In genomic region chr1:88752332-88752731, GRCm38 (mm10) we compare ENCODE assay signal across 8 mouse cellular contexts. TPM values are rescaled to one million over a fixed set of nuclear protein-coding genes. Genes with fewer than 3 reads are reported as not detected.
DNase-seq lines count a peak whose midpoint lies in the region; ATAC-seq and TF ChIP-seq lines count a peak whose summit lies in the region.

No protein-coding gene starts in this region.

- H3K27ac ChIP-seq in heart, postnatal 0 days (ENCODE audit: low read depth) = no peak overlapping the region
- H3K27ac ChIP-seq in hindbrain, embryonic 10.5 days = peak overlapping the region; percentile 23

- TF ChIP-seq EP300 in heart, postnatal 0 days (IDR thresholded peaks at IDR 0.05; ENCODE audit: low read depth) = no peak

- no peak overlapping the region for H3K9ac ChIP-seq in heart, postnatal 0 days (replicated peaks; ENCODE audit: low read depth, low read length)

- intact Hi-C loops in heart, postnatal 25 days (cut with DNase I) = no loop called here

- H3K4me3 ChIP-seq in heart, postnatal 0 days (ENCODE audit: low read depth, low read length) = no peak overlapping the region
- H3K4me3 ChIP-seq in hindbrain, embryonic 10.5 days = no peak overlapping the region

- H3K4me2 ChIP-seq in heart, postnatal 0 days (ENCODE audit: low read depth, low read length) = no peak overlapping the region

- TF ChIP-seq CTCF in heart, postnatal 0 days (IDR thresholded peaks at IDR 0.05; ENCODE audit: low read depth) = peak; percentile 59

- 14% methylated on average over 5 of the region's 5 CpGs for WGBS in heart, postnatal 0 days
- WGBS in hindbrain, embryonic 10.5 days = 18% methylated on average over 5 of the region's 5 CpGs

- no peaks in the 10 kb centered on the region for H3K27me3 ChIP-seq in heart, postnatal 0 days (ENCODE audit: control insufficient read depth, insufficient read depth, low read length)
- no peaks in the 10 kb centered on the region for H3K27me3 ChIP-seq in hindbrain, embryonic 10.5 days (ENCODE audit: insufficient read depth, poor library complexity, severe bottlenecking)

- H3K9me3 ChIP-seq in heart, postnatal 0 days (replicated peaks; ENCODE audit: control insufficient read depth, low read length) = no peaks in the 10 kb centered on the region
- H3K9me3 ChIP-seq in hindbrain, embryonic 10.5 days = no peaks in the 10 kb centered on the region

- no peak for ATAC-seq in heart, postnatal 0 days (ENCODE audit: insufficient read depth, low read depth)
- ATAC-seq in erythroblast, adult 5-6 weeks (replicated peaks; ENCODE audit: low FRiP score, poor library complexity, severe bottlenecking) = no peak
- ATAC-seq in activated CD4-positive, CD25-positive, alpha-beta regulatory T cell, adult 4 months = no peak

- no peaks in the 10 kb centered on the region for H3K36me3 ChIP-seq in heart, postnatal 0 days (replicated peaks; ENCODE audit: control insufficient read depth, insufficient read depth, low read length)
- no peaks in the 10 kb centered on the region for H3K36me3 ChIP-seq in hindbrain, embryonic 10.5 days

- peaks cover 3% of the 10 kb centered on the region for H3K4me1 ChIP-seq in heart, postnatal 0 days (ENCODE audit: control insufficient read depth, insufficient read depth)
- peaks cover 35% of the 10 kb centered on the region for H3K4me1 ChIP-seq in hindbrain, embryonic 10.5 days (replicated peaks)

- peak; percentile 39 for DNase-seq in heart, postnatal 0 days (ENCODE audit: low spot score)
- no peak for DNase-seq in heart, adult 18-20 months
- peak; percentile 74 for DNase-seq in NIH3T3 (ENCODE audit: low read depth)
- peak; percentile 39 for DNase-seq in hindbrain, embryonic 10.5 days (ENCODE audit: low spot score)
- DNase-seq in lung, postnatal 36 days = peak; percentile 44
- DNase-seq in heart, postnatal 25 days (ENCODE audit: low spot score) = no peak

RNA-seq across cellular contexts. Expression of gene Arl4c, which starts 50.3 kb away (rescaled TPM):
- total RNA-seq in heart, postnatal 0 days (2014; rRNA removed; ENCODE audit: low replicate concordance) = 20.9 and 23.4 TPM in 2 replicates
- polyA plus RNA-seq in heart, postnatal 0 days (2015; fragmentation: Nextera tagmentation; extraction: Ambion mirVana) = 6.0 and 6.2 TPM in 2 replicates
- total RNA-seq in heart, adult 18-20 months (2021) = 1 to 10 TPM; 4.7 to 5.5 TPM
- 18.5 and 22.2 TPM in 2 replicates for polyA plus RNA-seq in hindbrain, embryonic 10.5 days (2016; fragmentation: Nextera tagmentation; extraction: Ambion mirVana)
- total RNA-seq in erythroblast, adult 5-6 weeks (2015; ENCODE audit: low replicate concordance) = 0.96 and 2.9 TPM in 2 replicates
- 1.8 and 3.5 TPM in 2 replicates for total RNA-seq in erythroblast, adult 5-6 weeks (2017; ENCODE audit: low replicate concordance)
- total RNA-seq in heart, postnatal 25 days (2021) = 1 to 10 TPM; 6.4 to 6.9 TPM
- polyA plus RNA-seq in activated CD4-positive, CD25-positive, alpha-beta regulatory T cell, adult 4 months (2017; shearing (Covaris generic)) = 10 to 100 TPM; 17.3 to 19.6 TPM

Comparison
In these comparisons a context has a peak if more than half of its experiments do, and no peak if none do; other contexts are left out.
1. DNase-seq: peak in heart, postnatal 0 days (single experiment), NIH3T3 (single experiment), hindbrain, embryonic 10.5 days (single experiment) and lung, postnatal 36 days (single experiment); none in heart, adult 18-20 months (0 of 2) and heart, postnatal 25 days (single experiment).